Mouse (Mus musculus) CH12.LX (cell line): ENCODE measurements around the gene Pmepa1.

Source experiments
- CHD1 ChIP-seq: IDR thresholded peaks from 2 replicates; pipeline ENCODE4 v1.6.1; 2012; ENCODE audit warnings: low read depth, low read length, improper control_type of control experiment, inconsistent platforms
- CTCF ChIP-seq, 2 experiments: IDR thresholded peaks in 1 of 2; conservative IDR thresholded peaks in 1 of 2; 2 replicates each; pipeline ENCODE4 v1.5.1; 2011 to 2012; ENCODE audit warnings: low read depth in 2 of 2, low read length in 2 of 2, improper control_type of control experiment in 1 of 2, inconsistent platforms in 1 of 2, mild to moderate bottlenecking in 1 of 2, moderate library complexity in 1 of 2
- EP300 ChIP-seq: IDR thresholded peaks from 2 replicates; pipeline ENCODE4 v1.6.1; 2011; ENCODE audit warnings: low read length, improper control_type of control experiment
- GABPA ChIP-seq: IDR thresholded peaks from 2 replicates; pipeline ENCODE4 v1.6.1; 2012; ENCODE audit warnings: low read depth, low read length, improper control_type of control experiment, inconsistent platforms; ENCODE audit not compliant: insufficient replicate concordance
- IRF4 ChIP-seq: IDR thresholded peaks from 2 replicates; pipeline ENCODE4 v1.6.1; 2014; ENCODE audit warnings: low read depth, mild to moderate bottlenecking, inconsistent platforms, low read length, improper control_type of control experiment
- JUND ChIP-seq: conservative IDR thresholded peaks from 2 replicates; pipeline ENCODE4 v1.6.1; 2011; ENCODE audit warnings: low read depth, low read length, improper control_type of control experiment
- MAFK ChIP-seq: IDR thresholded peaks from 2 replicates; pipeline ENCODE4 v1.6.1; 2011; ENCODE audit warnings: low read length, improper control_type of control experiment; ENCODE audit not compliant: insufficient replicate concordance
- MAX ChIP-seq: IDR thresholded peaks from 2 replicates; pipeline ENCODE4 v1.6.1; 2011; ENCODE audit warnings: low read length, improper control_type of control experiment
- MYC ChIP-seq: IDR thresholded peaks from 2 replicates; pipeline ENCODE4 v1.6.1; 2011; ENCODE audit warnings: low read depth, mild to moderate bottlenecking, improper control_type of control experiment, low read length
- PAX5 ChIP-seq: IDR thresholded peaks from 2 replicates; pipeline ENCODE4 v1.6.1; 2012; ENCODE audit warnings: low read length, inconsistent platforms, mixed read lengths
- POLR2A ChIP-seq: IDR thresholded peaks from 2 replicates; pipeline ENCODE4 v1.6.1; 2011; ENCODE audit warnings: low read depth, mild to moderate bottlenecking, improper control_type of control experiment, low read length
- RCOR1 ChIP-seq: conservative IDR thresholded peaks from 2 replicates; pipeline ENCODE4 v1.6.1; 2012; ENCODE audit warnings: low read depth, mild to moderate bottlenecking, inconsistent platforms, low read length, improper control_type of control experiment
- ZC3H11A ChIP-seq: IDR thresholded peaks from 2 replicates; pipeline ENCODE4 v1.6.1; 2012; ENCODE audit warnings: low read depth, mild to moderate bottlenecking, inconsistent platforms, low read length, improper control_type of control experiment
- ZKSCAN1 ChIP-seq: IDR thresholded peaks from 2 replicates; pipeline ENCODE4 v1.6.1; 2012; ENCODE audit warnings: low read depth, inconsistent platforms, low read length, improper control_type of control experiment, borderline replicate concordance

- TF ChIP-seq CTCF (conservative IDR thresholded peaks at IDR 0.05 in 1 of 2, IDR thresholded peaks at IDR 0.05 in 1 of 2; ENCODE audit: low read depth in 2 of 2, low read length in 2 of 2) (peak; percentile 43 to 69; a peak in 3 of 4 replicates), RCOR1 (no peak), POLR2A (no peak), GABPA (no peak), MYC (no peak), ZKSCAN1 (no peak), EP300 (no peak), MAFK (no peak), JUND (no peak), ZC3H11A (no peak), PAX5 (no peak), CHD1 (no peak), MAX (no peak), IRF4 (no peak)
These were observed 2.7 kb upstream of the Pmepa1 start for GRCm38 (mm10) chr2:173278846-173279580.
